In the genomic region with DNA sequence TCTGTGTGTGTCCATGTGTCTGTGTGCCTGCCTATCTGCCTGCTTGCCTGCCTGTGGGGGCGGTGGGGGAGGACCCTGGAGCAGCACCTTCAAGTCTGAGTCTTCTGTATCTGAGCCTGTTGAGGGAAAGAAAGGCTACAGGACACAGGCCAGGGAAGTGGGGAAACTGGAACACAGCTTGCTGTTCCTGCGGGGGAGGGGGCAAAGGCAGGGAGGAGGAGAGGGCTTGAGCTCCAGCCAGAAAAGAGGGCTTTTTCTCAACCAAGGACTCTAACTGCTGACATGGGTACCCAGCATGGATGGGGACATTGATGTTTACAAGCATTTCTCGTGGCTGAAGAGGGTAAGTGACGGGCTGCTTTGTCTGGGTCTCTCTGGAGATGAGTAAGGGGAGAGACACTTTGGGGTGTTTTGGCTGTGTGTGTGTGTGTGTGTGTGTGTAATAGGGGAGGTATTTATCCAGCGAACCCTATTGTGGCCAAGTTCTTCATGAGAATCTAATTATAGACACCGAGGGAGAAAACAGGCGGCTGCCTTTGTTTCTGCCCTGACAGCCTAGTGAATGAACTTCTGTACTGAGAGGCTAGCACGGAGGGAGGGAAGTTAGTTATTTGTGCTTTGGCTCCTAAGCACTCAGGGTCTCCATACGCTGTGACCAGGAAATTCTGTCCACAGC, we compare ENCODE assay signal across 8 mouse cellular contexts. TPM values are rescaled to one million over a fixed set of nuclear protein-coding genes. Genes with fewer than 3 reads are reported as not detected.
DNase-seq lines count a peak whose midpoint lies in the region; ATAC-seq and TF ChIP-seq lines count a peak whose summit lies in the region.

No protein-coding gene starts in this region.

- no peak for DNase-seq in liver, adult 2 months (ENCODE audit: extremely low read depth, low read depth, low spot score)
- DNase-seq in liver, result no peak
- DNase-seq in forebrain, postnatal 0 days, result peak; percentile 38
- peak; percentile 71 to 75 for DNase-seq in heart, postnatal 10 days
- peak; percentile 69 for DNase-seq in layer of hippocampus, adult 9-11 months
- peak; percentile 48 for DNase-seq in lung, embryonic 14.5 days
- peak; percentile 43 for DNase-seq in ovary, postnatal 36 days (ENCODE audit: low spot score)
- no peak for DNase-seq in thymus, postnatal 36 days

- no peak for TF ChIP-seq POLR2A in liver, adult 2 months (IDR thresholded peaks at IDR 0.05; ENCODE audit: extremely low read depth, insufficient read depth, low read length)

- peaks cover 13% of the 10 kb centered on the region for H3K4me1 ChIP-seq in liver, adult 2 months (ENCODE audit: control insufficient read depth, insufficient read depth, low read length)
- H3K4me1 ChIP-seq in forebrain, postnatal 0 days (ENCODE audit: insufficient read depth), result no peaks in the 10 kb centered on the region
- peaks cover 28% of the 10 kb centered on the region for H3K4me1 ChIP-seq in lung, embryonic 14.5 days (ENCODE audit: insufficient read depth)

- no peaks in the 10 kb centered on the region for H3K27me3 ChIP-seq in liver, adult 2 months (ENCODE audit: control insufficient read depth, insufficient read depth, low read length)
- H3K27me3 ChIP-seq in forebrain, postnatal 0 days (ENCODE audit: insufficient read depth, low read length), result no peaks in the 10 kb centered on the region
- no peaks in the 10 kb centered on the region for H3K27me3 ChIP-seq in lung, embryonic 14.5 days (ENCODE audit: insufficient read depth, low read length)

- H3K9ac ChIP-seq in liver, adult 2 months (ENCODE audit: low read depth, low read length), result no peak overlapping the region
- H3K9ac ChIP-seq in forebrain, postnatal 0 days, result peak overlapping the region; percentile 31; the same call in 1 of the 2 replicates
- H3K9ac ChIP-seq in lung, embryonic 14.5 days, result peak overlapping the region; percentile 51

- 61% methylated on average over 9 of the region's 9 CpGs for WGBS in liver, adult 2 months
- 6% methylated on average over 9 of the region's 9 CpGs for WGBS in forebrain, postnatal 0 days
- WGBS in lung, embryonic 14.5 days, result 9% methylated on average over 9 of the region's 9 CpGs

- TF ChIP-seq CTCF in liver, adult 2 months (IDR thresholded peaks at IDR 0.05; ENCODE audit: low read depth, low read length), result no peak
- TF ChIP-seq CTCF in forebrain, postnatal 0 days (IDR thresholded peaks at IDR 0.05; ENCODE audit: low read depth), result no peak
- TF ChIP-seq CTCF in lung, embryonic 14.5 days (IDR thresholded peaks at IDR 0.05; ENCODE audit: low read depth), result no peak

- H3K4me3 ChIP-seq in liver, adult 2 months (ENCODE audit: insufficient read depth, low read depth, low read length), result no peak overlapping the region
- H3K4me3 ChIP-seq in forebrain, postnatal 0 days (ENCODE audit: low read depth, low read length), result peak overlapping the region; percentile 13
- H3K4me3 ChIP-seq in lung, embryonic 14.5 days (ENCODE audit: low read depth, low read length), result peak overlapping the region; percentile 30

- peak overlapping the region; percentile 38 for H3K4me2 ChIP-seq in forebrain, postnatal 0 days (ENCODE audit: low read depth)
- peak overlapping the region; percentile 62 for H3K4me2 ChIP-seq in lung, embryonic 14.5 days

- peak; percentile 57 for ATAC-seq in forebrain, postnatal 0 days
- ATAC-seq in lung, embryonic 14.5 days (ENCODE audit: insufficient read depth), result peak; percentile 25; the same call in 1 of the 2 replicates

- H3K9me3 ChIP-seq in forebrain, postnatal 0 days (ENCODE audit: low read length), result no peaks in the 10 kb centered on the region
- no peaks in the 10 kb centered on the region for H3K9me3 ChIP-seq in lung, embryonic 14.5 days (ENCODE audit: low read depth, low read length)

- peaks cover 5% of the 10 kb centered on the region; the same call in 1 of the 2 replicates for H3K36me3 ChIP-seq in liver, adult 2 months (ENCODE audit: control insufficient read depth, insufficient read depth, low read length)
- no peaks in the 10 kb centered on the region for H3K36me3 ChIP-seq in forebrain, postnatal 0 days (ENCODE audit: insufficient read depth)
- no peaks in the 10 kb centered on the region for H3K36me3 ChIP-seq in lung, embryonic 14.5 days (ENCODE audit: insufficient read depth)

- peaks cover 5% of the 10 kb centered on the region; the same call in 1 of the 2 replicates for H3K79me2 ChIP-seq in liver, adult 2 months (ENCODE audit: control insufficient read depth, insufficient read depth, low read length)

- peak overlapping the region; percentile 7 for H3K27ac ChIP-seq in liver, adult 2 months (replicated peaks; ENCODE audit: insufficient read depth, low read depth, low read length)
- peak overlapping the region; percentile 64 for H3K27ac ChIP-seq in forebrain, postnatal 0 days (ENCODE audit: low read depth, low read length)
- H3K27ac ChIP-seq in lung, embryonic 14.5 days (ENCODE audit: low read depth), result peak overlapping the region; percentile 88

- intact Hi-C loops in heart, postnatal 10 days (cut with DNase I), result no loop called here

RNA-seq across cellular contexts. Expression of a gene that starts 40.8 kb away (rescaled TPM):
- total RNA-seq in liver, adult 2 months (2014; rRNA removed), result not detected in 2 replicates
- not detected in 2 replicates for polyA plus RNA-seq in liver, adult 2 months (2012; rRNA removed)
- total RNA-seq in forebrain, postnatal 0 days (2014; rRNA removed), result not detected in 2 replicates
- not detected in 2 replicates for polyA plus RNA-seq in forebrain, postnatal 0 days (2015; fragmentation: Nextera tagmentation; extraction: Ambion mirVana)
- not detected for total RNA-seq in heart, postnatal 10 days (2021)
- not detected in 2 replicates for polyA plus RNA-seq in lung, embryonic 14.5 days (2014; fragmentation: Nextera tagmentation; extraction: Ambion mirVana)

Comparison
In these comparisons a context has a peak if more than half of its experiments do, and no peak if none do; other contexts are left out.
1. DNase-seq: peak in forebrain, postnatal 0 days (single experiment), heart, postnatal 10 days (2 of 2), layer of hippocampus, adult 9-11 months (single experiment), lung, embryonic 14.5 days (single experiment) and ovary, postnatal 36 days (single experiment); none in liver, adult 2 months (single experiment), liver (single experiment) and thymus, postnatal 36 days (0 of 2).
2. H3K27ac ChIP-seq: peak in every context shown above with its lines; median percentile 88 in lung, embryonic 14.5 days; 64 in forebrain, postnatal 0 days; 7 in liver, adult 2 months.